Mouse (Mus musculus) testis, adult 10 weeks (tissue): ENCODE results near the gene Snapin. TPM values are rescaled to one million over a fixed set of nuclear protein-coding genes. Genes with fewer than 3 reads are reported as not detected.

Experiments
- polyA plus RNA-seq: library from polyadenylated mRNA; stranded (reverse); fragments of 350-450 nt; fragmentation: Illumina TruSeq; extraction: RNeasy Lipid Tissue Mini Kit (QIAGEN cat#74804); gene quantifications from one replicate; pipeline ENCODE4 v1.2.3, GENCODE M21; 2014; ENCODE audit warnings: low read depth, low replicate concordance

Gene Snapin
- polyA plus RNA-seq, result 89.2 TPM

GRCm38 (mm10) chr3:90490696-90491256 lies at the start of gene Snapin:
Gene Snapin, minus strand, starts transcription at chr3:90491033.

GRCm38 (mm10) chr3:90537141-90537904 lies 46.5 kb upstream of the Snapin start, which contains the start of gene S100a16:
Gene S100a16, plus strand, starts transcription at chr3:90537254.

DNA sequence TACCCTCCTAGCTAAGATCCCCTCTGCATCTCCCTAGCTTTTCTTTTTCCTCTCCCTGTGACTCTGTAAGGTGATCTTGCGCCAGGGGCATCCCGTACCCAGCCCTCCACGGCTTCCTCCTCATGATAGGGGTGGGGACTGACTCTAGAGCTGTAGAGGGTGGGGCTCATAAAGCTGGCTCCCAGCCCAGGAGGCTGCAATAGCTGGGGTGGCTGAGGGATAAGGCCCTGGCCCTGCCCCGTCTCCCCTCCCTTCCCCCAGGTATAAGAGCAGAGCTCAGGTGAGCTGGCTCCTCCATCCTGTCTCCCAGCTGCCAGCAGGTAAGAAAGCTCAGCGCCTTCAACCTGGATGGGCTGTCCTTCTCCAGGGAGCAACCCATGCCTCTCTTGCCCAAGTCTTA lies 35.7 kb upstream of the Snapin start, which contains the start of gene S100a14:
TSS of gene S100a14 (plus strand) at position 277 of the 400 bp plus-strand sequence.

DNA sequence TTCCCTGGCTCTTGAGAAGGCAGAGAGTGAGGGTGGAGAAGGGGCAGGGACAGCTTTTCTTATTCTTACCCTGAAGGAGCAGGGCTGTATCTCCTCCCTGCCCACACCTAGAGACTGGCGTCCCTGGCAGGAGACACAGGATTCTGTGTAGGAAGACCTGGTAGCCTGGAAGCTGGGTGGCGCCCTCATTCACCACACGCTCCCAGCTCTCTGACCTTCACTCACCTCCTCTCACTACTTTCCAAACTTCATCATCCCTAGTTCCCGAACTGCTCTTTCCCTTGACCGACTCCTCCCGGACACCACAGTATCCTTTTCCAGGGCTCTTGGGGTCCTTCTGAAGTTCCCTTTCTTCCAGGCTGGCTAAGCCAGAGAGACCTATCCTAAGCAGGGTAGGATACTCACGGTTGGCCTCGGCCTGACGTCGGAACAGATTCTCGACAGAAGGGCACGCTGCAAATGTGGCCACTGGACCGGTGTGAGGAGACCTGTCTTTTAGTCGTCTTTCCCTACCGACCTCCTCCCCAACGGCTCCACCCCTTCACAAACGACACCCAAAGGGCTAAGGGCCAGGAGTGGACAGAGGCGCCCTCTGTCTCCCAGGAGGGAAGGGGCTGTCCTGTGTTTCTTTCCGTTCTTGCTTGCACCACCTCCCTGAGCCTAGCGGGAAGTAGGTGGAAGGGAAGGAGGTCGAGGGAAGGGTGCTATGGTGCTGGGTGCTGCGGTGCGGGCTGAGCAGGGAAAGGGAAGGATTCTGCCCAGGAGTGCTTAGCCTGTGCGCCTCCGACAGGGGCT lies 23.2 kb upstream of the Snapin start, which contains the start of the genes S100a1 and S100a13:
TSS of gene S100a1 (minus strand) at position 597 of the 795 bp plus-strand sequence.
TSS of gene S100a13 (plus strand) at position 640 of the 795 bp plus-strand sequence.

DNA sequence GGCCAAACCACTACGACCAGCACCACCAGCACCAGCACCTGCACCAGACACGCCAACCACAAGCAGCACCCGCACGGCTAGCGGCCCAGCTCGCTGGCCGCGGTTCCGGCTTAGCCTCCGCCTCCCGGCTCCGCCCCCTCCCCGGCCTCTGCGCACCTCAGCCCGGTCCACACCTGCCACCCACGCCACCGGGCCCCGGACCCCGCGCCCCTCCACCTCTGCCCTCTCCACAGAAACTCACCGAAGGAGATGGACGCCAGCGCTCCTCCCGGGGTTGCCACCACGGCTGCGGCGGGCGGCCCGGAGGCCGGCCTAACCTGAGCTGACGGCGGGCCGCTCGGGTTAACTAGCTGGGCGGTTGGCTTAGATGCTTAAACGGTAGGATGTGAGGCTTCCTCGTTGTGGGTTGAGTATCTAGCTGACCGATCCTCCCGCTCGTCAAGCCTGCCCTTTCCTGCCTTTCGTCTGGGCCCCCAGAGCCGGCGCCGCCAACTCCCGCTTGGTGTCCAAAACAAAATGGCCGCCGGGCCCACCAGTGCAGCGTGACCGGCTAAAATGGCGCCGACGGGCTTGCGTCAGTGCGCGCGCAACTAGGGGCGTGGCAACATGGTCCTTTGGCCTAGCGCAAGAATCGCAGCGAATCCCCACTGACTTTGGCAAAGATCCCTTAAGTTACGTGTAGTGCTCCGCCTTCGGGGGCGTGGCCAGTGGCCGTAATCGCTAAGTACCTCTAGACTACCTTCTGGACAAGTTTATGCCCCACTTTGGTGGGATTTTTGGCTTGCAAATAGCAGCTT lies 18.3 kb upstream of the Snapin start, which contains the start of gene Chtop:
TSS of gene Chtop (minus strand) at position 549 of the 797 bp plus-strand sequence.

GRCm38 (mm10) chr3:90475831-90476611 lies 14.8 kb downstream of the Snapin start, which contains the start of gene Ilf2:
Gene Ilf2, plus strand, starts transcription at chr3:90476126.

GRCm38 (mm10) chr3:90465686-90466310 lies 25.0 kb downstream of the Snapin start, which contains the start of gene Npr1:
Gene Npr1, minus strand, starts transcription at chr3:90465866.

Other genes starting within 250 kb of the Snapin start
- gene Creb3l4, start 247.5 kb downstream of the Snapin start, polyA plus RNA-seq, result 211 TPM
- 21.2 TPM for gene Slc39a1, start 242.9 kb downstream of the Snapin start, polyA plus RNA-seq
- 4.9 TPM for gene Crtc2, start 236.9 kb downstream of the Snapin start, polyA plus RNA-seq
- gene Dennd4b, start 225.8 kb downstream of the Snapin start, polyA plus RNA-seq, result 2.6 TPM
- gene Gatad2b, start 197.9 kb downstream of the Snapin start, polyA plus RNA-seq, result 28.5 TPM
- 0.64 TPM for gene Slc27a3, start 101.1 kb downstream of the Snapin start, polyA plus RNA-seq
- 8.5 TPM for gene Ints3, start 57.4 kb downstream of the Snapin start, polyA plus RNA-seq
- gene Npr1, start 25.2 kb downstream of the Snapin start, polyA plus RNA-seq, result 19.9 TPM
- gene Ilf2, start 14.9 kb downstream of the Snapin start, polyA plus RNA-seq, result 75.8 TPM
- 111 TPM for gene Chtop, start 18.5 kb upstream of the Snapin start, polyA plus RNA-seq
- gene S100a1, start 23.4 kb upstream of the Snapin start, polyA plus RNA-seq, result 7.7 TPM
- gene S100a13, start 23.4 kb upstream of the Snapin start, polyA plus RNA-seq, result 1.6 TPM
- not detected for gene S100a14, start 35.8 kb upstream of the Snapin start, polyA plus RNA-seq
- 1.8 TPM for gene S100a16, start 46.2 kb upstream of the Snapin start, polyA plus RNA-seq
- gene S100a3, start 69.5 kb upstream of the Snapin start, polyA plus RNA-seq, result not detected
- not detected for gene S100a2, start 99.2 kb upstream of the Snapin start, polyA plus RNA-seq
- gene Gm42674, start 110.9 kb upstream of the Snapin start, polyA plus RNA-seq, result not detected
- 1.0 TPM for gene S100a4, start 112.7 kb upstream of the Snapin start, polyA plus RNA-seq
- not detected for gene S100a5, start 117.5 kb upstream of the Snapin start, polyA plus RNA-seq
- 5.0 TPM for gene S100a6, start 121.8 kb upstream of the Snapin start, polyA plus RNA-seq
- not detected for gene S100a7a, start 163.0 kb upstream of the Snapin start, polyA plus RNA-seq
- not detected for gene S100a8, start 177.9 kb upstream of the Snapin start, polyA plus RNA-seq
- gene S100a9, start 204.7 kb upstream of the Snapin start, polyA plus RNA-seq, result not detected
- 1.5 TPM for gene Pglyrp4, start 235.9 kb upstream of the Snapin start, polyA plus RNA-seq